ENCODE assay signal across 12 mouse cellular contexts in the genomic region with DNA sequence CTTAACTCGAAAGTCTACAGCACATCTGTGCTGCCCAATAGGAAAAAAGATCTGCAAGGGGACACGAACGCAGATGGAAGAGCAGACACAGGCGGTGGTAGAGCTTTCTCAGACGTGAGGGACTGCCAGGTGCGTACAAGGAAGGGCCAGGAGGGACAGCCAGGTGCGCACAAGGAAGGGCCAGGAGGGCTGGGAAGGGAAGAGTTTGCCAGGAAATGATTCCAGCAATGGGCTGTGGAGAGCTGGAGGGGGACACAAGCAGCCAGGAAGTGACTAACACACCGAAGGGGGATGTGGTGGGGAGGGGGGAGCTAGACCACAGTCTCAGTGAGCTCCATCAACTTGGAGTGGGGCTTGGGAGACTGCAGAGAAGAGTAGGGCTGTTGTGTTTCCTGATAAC. TPM values are rescaled to one million over a fixed set of nuclear protein-coding genes. Genes with fewer than 3 reads are reported as not detected.
DNase-seq lines count a peak whose midpoint lies in the region; ATAC-seq and TF ChIP-seq lines count a peak whose summit lies in the region.
"Had no signal": no experiment of that assay in that cellular context is flagged by ENCODE, and none has a peak within 500 bp of the region (broad histone marks: within the 10 kb centered on the region; RNA-seq: fewer than 3 reads in every experiment).

No protein-coding gene starts in this region.

- TF ChIP-seq EP300 in heart, adult 2 months (IDR thresholded peaks at IDR 0.05; ENCODE audit: insufficient read depth, low read depth, low read length), result no peak

- WGBS in heart, embryonic 15.5 days, result 43% methylated on average over 8 of the region's 8 CpGs
- 53% methylated on average over 8 of the region's 8 CpGs for WGBS in heart, adult 2 months
- WGBS in neural tube, embryonic 12.5 days, result 32% methylated on average over 8 of the region's 8 CpGs
- WGBS in intestine, postnatal 0 days, result 20% methylated on average over 8 of the region's 8 CpGs

- no peaks in the 10 kb centered on the region for H3K27me3 ChIP-seq in heart, embryonic 15.5 days
- no peaks in the 10 kb centered on the region for H3K27me3 ChIP-seq in heart, adult 2 months (ENCODE audit: control insufficient read depth, insufficient read depth, low read length)
- no peaks in the 10 kb centered on the region for H3K27me3 ChIP-seq in neural tube, embryonic 12.5 days (replicated peaks)
- H3K27me3 ChIP-seq in intestine, postnatal 0 days (replicated peaks; ENCODE audit: control insufficient read depth, insufficient read depth, low read length), result no peaks in the 10 kb centered on the region
- H3K27me3 ChIP-seq: CH12.LX had no signal

- H3K9ac ChIP-seq in heart, embryonic 15.5 days, result no peak overlapping the region
- H3K9ac ChIP-seq in heart, adult 2 months (ENCODE audit: low read depth, low read length), result no peak overlapping the region
- H3K9ac ChIP-seq in neural tube, embryonic 12.5 days, result no peak overlapping the region
- no peak overlapping the region for H3K9ac ChIP-seq in intestine, postnatal 0 days (ENCODE audit: low read depth, low read length)

- no peaks in the 10 kb centered on the region; the same call in 1 of the 2 replicates for H3K79me2 ChIP-seq in heart, adult 2 months (replicated peaks; ENCODE audit: control insufficient read depth, insufficient read depth, low read length)

- no peak for TF ChIP-seq CTCF in heart, adult 2 months (IDR thresholded peaks at IDR 0.05)
- no peak for TF ChIP-seq CTCF in intestine, postnatal 0 days (IDR thresholded peaks at IDR 0.05; ENCODE audit: low read depth)

- no peaks in the 10 kb centered on the region for H3K36me3 ChIP-seq in heart, embryonic 15.5 days
- no peaks in the 10 kb centered on the region for H3K36me3 ChIP-seq in heart, adult 2 months (ENCODE audit: control insufficient read depth, insufficient read depth, low read length)
- H3K36me3 ChIP-seq in neural tube, embryonic 12.5 days, result no peaks in the 10 kb centered on the region
- no peaks in the 10 kb centered on the region; the same call in 1 of the 2 replicates for H3K36me3 ChIP-seq in intestine, postnatal 0 days (ENCODE audit: control insufficient read depth, insufficient read depth)

- no peak for ATAC-seq in heart, embryonic 15.5 days (replicated peaks; ENCODE audit: insufficient number of reproducible peaks, insufficient read depth, low FRiP score, low read depth)
- no peak for ATAC-seq in neural tube, embryonic 12.5 days (ENCODE audit: low FRiP score, low read depth)
- peak; percentile 14; the same call in 1 of the 2 replicates for ATAC-seq in intestine, postnatal 0 days
- no peak for ATAC-seq in erythroid progenitor cell, adult 5-6 weeks (replicated peaks; ENCODE audit: low FRiP score, poor library complexity, severe bottlenecking)

- H3K9me3 ChIP-seq in heart, embryonic 15.5 days (replicated peaks), result no peaks in the 10 kb centered on the region
- no peaks in the 10 kb centered on the region for H3K9me3 ChIP-seq in neural tube, embryonic 12.5 days
- H3K9me3 ChIP-seq in intestine, postnatal 0 days (ENCODE audit: control insufficient read depth), result no peaks in the 10 kb centered on the region

- 0 out of 2 replicates have a peak overlapping the region, but pooled peaks have one; percentile 3 for H3K4me2 ChIP-seq in heart, embryonic 15.5 days
- peak overlapping the region; percentile 12; the same call in 1 of the 2 replicates for H3K4me2 ChIP-seq in neural tube, embryonic 12.5 days (replicated peaks)
- peak overlapping the region; percentile 30 for H3K4me2 ChIP-seq in intestine, postnatal 0 days (replicated peaks; ENCODE audit: low read depth)

- H3K27ac ChIP-seq in heart, embryonic 15.5 days, result peak overlapping the region; percentile 34
- H3K27ac ChIP-seq in heart, adult 2 months, result no peak overlapping the region
- H3K27ac ChIP-seq in neural tube, embryonic 12.5 days, result no peak overlapping the region
- peak overlapping the region; percentile 70 for H3K27ac ChIP-seq in intestine, postnatal 0 days (ENCODE audit: low read depth, low read length)
- H3K27ac ChIP-seq: left cerebral cortex, adult 2 months had no signal

- intact Hi-C loops in heart, adult 2 months (cut with DNase I), result no loop called here

- DNase-seq in heart, adult 2 months, result no peak
- no peak for DNase-seq in neural tube, embryonic 10.5 days (ENCODE audit: extremely low spot score, low spot score)
- DNase-seq in left cerebral cortex, adult 9 months (ENCODE audit: low spot score in 2 of 2), result no peak
- DNase-seq in right cerebral cortex, postnatal 14 days, result no peak
- DNase-seq: adrenal gland, adult 2 months; right cerebral cortex, adult 18-20 months had no signal

- peaks cover 42% of the 10 kb centered on the region for H3K4me1 ChIP-seq in heart, embryonic 15.5 days (replicated peaks)
- peaks cover 4% of the 10 kb centered on the region for H3K4me1 ChIP-seq in heart, adult 2 months (ENCODE audit: control insufficient read depth, insufficient read depth, low read length)
- peaks cover 33% of the 10 kb centered on the region for H3K4me1 ChIP-seq in neural tube, embryonic 12.5 days
- H3K4me1 ChIP-seq in intestine, postnatal 0 days (replicated peaks; ENCODE audit: control insufficient read depth, insufficient read depth, low read length), result peaks cover 12% of the 10 kb centered on the region

- TF ChIP-seq POLR2A in heart, adult 2 months (IDR thresholded peaks at IDR 0.05; ENCODE audit: insufficient read depth, low read depth, low read length), result no peak

- no peak overlapping the region for H3K4me3 ChIP-seq in heart, embryonic 15.5 days
- H3K4me3 ChIP-seq in heart, adult 2 months, result no peak overlapping the region
- H3K4me3 ChIP-seq in neural tube, embryonic 12.5 days, result no peak overlapping the region
- H3K4me3 ChIP-seq in intestine, postnatal 0 days (ENCODE audit: low read depth, low read length), result no peak overlapping the region
- H3K4me3 ChIP-seq: left cerebral cortex, adult 2 months had no signal

RNA-seq across cellular contexts. Expression of gene Mpzl1, which starts 4.4 kb away (rescaled TPM):
- 89.9 and 105 TPM in 2 replicates for polyA plus RNA-seq in heart, embryonic 15.5 days (2015; fragmentation: Nextera tagmentation; extraction: Ambion mirVana)
- total RNA-seq in heart, adult 2 months (2021), result 10 to 100 TPM; 15.1 to 19.7 TPM
- 18.3 and 25.6 TPM in 2 replicates for polyA plus RNA-seq in heart, adult 2 months (2012; rRNA removed)
- 140 and 147 TPM in 2 replicates for polyA plus RNA-seq in neural tube, embryonic 12.5 days (2016; fragmentation: Nextera tagmentation; extraction: Ambion mirVana)
- 53.3 and 56.3 TPM in 2 replicates for polyA plus RNA-seq in intestine, postnatal 0 days (2015; fragmentation: Nextera tagmentation; extraction: Ambion mirVana)
- total RNA-seq in erythroid progenitor cell, adult 5-6 weeks (2015; ENCODE audit: low replicate concordance), result 2.9 and 31.0 TPM in 2 replicates
- total RNA-seq in erythroid progenitor cell, adult 5-6 weeks (2017; ENCODE audit: low replicate concordance), result 3.0 TPM in 1 of 2 replicates, not detected in the other

Comparison
In these comparisons a context has a peak if more than half of its experiments do, and no peak if none do; other contexts are left out.
1. H3K27ac ChIP-seq: peak in heart, embryonic 15.5 days (single experiment) and intestine, postnatal 0 days (single experiment); none in heart, adult 2 months (single experiment) and neural tube, embryonic 12.5 days (single experiment).
2. Peak in every context shown above with its lines, with median percentiles within 50 percentile points of each other: H3K4me2 ChIP-seq.